Mouse (Mus musculus): ENCODE measurements around the gene Usb1. TPM values are rescaled to one million over a fixed set of nuclear protein-coding genes. Genes with fewer than 3 reads are reported as not detected.
A peak's percentile ranks its signal among the peaks of the same experiment; 100 is the strongest.

Gene Usb1
- polyA plus RNA-seq, 1 experiment from 2014 or later = 33.0 TPM

DNA sequence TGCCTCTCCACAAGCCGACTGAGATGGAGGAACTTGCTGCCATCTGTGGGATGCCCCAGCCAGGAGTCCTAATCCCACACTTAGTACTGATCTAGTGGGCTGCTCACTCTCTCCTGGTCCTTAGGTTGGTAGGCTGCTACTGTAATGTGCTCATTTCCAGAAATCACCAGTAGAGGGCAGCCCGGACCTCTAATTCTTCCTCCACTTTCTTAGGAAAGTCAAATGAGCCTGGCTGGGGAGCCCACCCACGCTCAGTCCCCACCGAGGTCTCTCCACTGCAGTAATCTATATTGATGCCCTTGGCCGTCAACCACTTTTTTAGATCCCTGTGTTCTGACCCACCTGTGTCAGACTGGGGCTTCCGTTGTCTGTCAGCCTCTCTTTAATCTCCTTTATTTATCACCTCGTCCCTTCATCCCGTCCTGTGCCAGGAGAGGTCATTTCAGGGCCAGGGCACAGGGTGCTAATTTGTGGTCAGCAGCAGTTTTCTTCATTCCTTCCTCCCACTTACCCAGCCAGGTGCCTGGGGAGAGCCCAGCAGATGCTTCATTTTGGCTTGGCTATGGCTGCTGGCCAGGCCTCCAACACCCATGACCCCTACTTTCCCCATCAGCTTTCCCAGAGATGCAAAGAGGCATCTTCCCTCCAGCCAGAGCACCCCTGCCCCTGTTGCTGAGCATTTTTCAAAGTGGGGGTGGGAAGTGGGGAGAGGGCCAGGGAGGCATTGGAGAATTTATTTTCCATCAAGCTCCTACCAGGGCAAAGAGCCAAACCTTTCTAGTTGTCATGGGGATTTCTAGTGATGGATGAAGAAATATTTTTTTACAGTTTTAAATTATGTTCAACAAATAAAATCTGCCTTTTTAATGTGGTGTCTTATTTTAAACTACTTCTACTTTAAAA is 14.8 kb downstream of the Usb1 start:
- 27% methylated on average over 8 of the region's 8 CpGs for WGBS
- H3K27ac ChIP-seq = no peak overlapping the region
- no peaks in the 10 kb centered on the region for H3K27me3 ChIP-seq (ENCODE audit: insufficient read depth, poor library complexity, severe bottlenecking)
- H3K9me3 ChIP-seq = no peaks in the 10 kb centered on the region
- no peak overlapping the region for H3K4me3 ChIP-seq
- H3K4me1 ChIP-seq = peaks cover 29% of the 10 kb centered on the region
- no peak for DNase-seq (ENCODE audit: low spot score)
- peaks cover 31% of the 10 kb centered on the region for H3K36me3 ChIP-seq

DNA sequence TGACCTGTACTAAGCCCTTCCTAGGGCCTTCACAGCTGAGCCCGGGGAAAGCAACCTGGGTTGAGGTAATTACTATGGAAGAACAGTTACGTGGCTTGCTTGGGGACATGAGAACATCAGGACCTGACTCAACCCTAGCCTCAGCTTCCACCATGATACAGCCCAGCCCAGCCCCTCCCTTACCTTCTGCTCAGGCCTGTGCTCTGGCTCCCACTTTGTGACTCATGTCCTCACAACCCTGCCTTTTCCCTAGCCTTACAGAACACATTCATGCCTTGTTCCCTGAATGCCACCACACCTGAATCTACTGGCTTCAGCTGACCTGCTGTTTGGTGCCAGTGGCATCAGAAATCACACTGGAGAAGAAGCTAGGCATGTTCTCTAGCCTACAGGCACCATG is 16.3 kb downstream of the Usb1 start:
- WGBS = 88% methylated on average over 2 of the region's 2 CpGs
- H3K4me1 ChIP-seq = peaks cover 38% of the 10 kb centered on the region
- H3K27me3 ChIP-seq (ENCODE audit: insufficient read depth, poor library complexity, severe bottlenecking) = no peaks in the 10 kb centered on the region
- no peak overlapping the region for H3K4me3 ChIP-seq
- H3K27ac ChIP-seq = 0 out of 2 replicates have a peak overlapping the region, but pooled peaks have one; percentile 31
- peaks cover 20% of the 10 kb centered on the region for H3K36me3 ChIP-seq
- no peaks in the 10 kb centered on the region for H3K9me3 ChIP-seq
- no peak for DNase-seq (ENCODE audit: low spot score)

DNA sequence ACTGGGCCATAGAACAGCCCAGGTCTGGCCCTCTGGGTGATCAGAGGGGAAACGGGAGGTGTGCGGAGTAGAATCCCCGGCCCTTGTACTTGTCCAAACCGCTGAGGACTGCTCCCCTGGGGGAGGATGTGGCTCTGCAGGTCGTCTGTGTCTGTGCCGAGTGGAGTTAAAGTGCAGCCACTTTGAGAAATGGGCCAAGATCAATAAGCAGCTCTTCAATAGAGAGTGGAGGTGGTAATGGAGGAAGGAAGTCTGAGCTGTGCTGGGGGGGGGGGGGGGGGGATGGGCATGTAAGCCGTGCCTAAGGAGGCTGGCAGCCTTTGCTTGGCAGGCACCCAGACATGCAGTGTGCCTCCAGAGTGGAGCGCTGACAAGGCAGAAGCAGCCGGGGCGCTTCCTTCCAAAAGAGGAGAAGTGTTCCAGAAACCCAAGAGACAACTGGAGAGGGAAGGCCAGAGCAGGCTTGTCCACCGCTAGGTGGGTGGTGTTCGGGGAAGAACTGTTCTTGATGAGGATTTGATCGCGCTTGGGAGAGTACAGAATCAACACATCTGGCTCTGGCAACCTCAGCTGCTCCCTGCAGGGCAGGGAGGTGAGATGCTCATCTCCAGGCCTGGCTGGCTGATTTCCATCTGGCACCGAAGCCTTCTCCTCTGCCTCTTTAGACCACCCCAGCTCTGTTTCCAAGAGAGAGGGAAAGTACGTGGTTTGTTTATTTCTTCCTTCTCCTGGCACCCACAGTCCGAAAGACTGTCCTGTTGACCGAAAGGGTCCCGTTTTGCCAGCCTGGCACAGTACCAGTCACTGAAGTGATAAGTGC is 16.9 kb downstream of the Usb1 start:
- H3K36me3 ChIP-seq = peaks cover 13% of the 10 kb centered on the region
- H3K27me3 ChIP-seq (ENCODE audit: insufficient read depth, poor library complexity, severe bottlenecking) = no peaks in the 10 kb centered on the region
- DNase-seq (ENCODE audit: low spot score) = no peak
- H3K4me3 ChIP-seq = no peak overlapping the region
- 57% methylated on average over 18 of the region's 19 CpGs for WGBS
- H3K9me3 ChIP-seq = no peaks in the 10 kb centered on the region
- H3K4me1 ChIP-seq = peaks cover 44% of the 10 kb centered on the region
- H3K27ac ChIP-seq = peak overlapping the region; percentile 31; the same call in 1 of the 2 replicates

DNA sequence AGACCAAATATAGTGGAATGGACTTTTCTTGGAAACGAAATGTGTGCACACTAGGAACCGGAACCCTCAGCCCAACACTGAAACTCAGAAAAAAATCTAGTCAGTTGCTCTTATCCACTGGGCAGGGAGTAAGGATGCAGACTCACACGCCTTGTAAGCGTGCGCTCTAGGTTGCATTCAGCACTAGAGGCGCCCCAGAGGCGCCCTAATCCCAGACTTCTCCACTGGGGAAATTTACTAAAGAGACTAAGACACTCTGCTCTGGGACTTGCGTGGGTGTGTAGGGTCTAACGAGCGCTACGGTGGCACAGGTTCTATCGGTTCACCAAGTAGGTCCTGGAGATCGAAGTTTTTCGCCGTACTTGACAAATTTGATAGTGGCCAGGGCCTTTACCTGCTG is 19.4 kb downstream of the Usb1 start:
- WGBS = 3% methylated on average over 15 of the region's 15 CpGs
- Histone ChIP-seq H3K27me3 (ENCODE audit: insufficient read depth, poor library complexity, severe bottlenecking) (no peaks in the 10 kb centered on the region), H3K27ac (peak overlapping the region; percentile 93; the same call in 1 of the 2 replicates), H3K4me3 (peak overlapping the region; percentile 86), H3K4me1 (peaks cover 69% of the 10 kb centered on the region), H3K36me3 (peaks cover 13% of the 10 kb centered on the region), H3K9me3 (no peaks in the 10 kb centered on the region)
- no peak for DNase-seq (ENCODE audit: low spot score)

DNA sequence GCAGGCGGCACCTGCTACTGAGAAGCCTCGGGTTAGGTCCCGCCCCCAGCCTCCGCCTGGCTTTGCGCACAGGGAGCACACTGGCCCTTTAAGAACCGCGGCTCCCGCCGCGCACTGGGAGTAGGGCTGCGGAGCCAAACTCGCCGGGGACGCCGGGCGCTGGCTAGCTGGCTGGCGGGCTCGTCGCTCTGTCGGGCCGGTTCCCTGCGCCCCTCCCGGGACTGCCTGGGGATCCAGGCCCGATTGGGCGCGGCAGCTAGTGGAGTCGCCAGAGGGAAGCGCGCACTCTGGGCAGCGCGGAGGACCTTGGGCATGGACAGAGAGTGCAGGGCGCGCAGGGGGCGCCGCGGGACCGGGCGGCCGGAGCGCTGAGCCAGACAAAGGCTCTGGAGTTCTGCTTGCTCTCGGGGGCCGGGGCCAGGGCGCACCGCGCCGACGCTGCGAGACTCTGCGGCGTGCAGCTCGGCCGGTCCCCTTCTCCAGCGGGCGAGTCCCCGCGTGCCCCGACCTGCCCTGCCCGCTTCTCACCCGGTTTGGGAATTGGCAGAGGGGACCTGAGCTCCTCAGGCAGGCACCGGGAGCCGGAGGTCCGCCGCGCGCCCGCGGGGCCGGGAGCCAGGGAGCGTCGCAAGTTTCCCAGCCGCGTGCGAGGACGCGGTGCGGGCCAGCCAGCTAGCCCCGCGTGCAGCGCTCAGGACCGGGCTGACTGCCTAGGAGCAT is 20.2 kb downstream of the Usb1 start, which contains the start of gene Mmp15:
Gene Mmp15 (plus strand): TSS at position 118 of the 720 bp plus-strand sequence.
- peaks cover 13% of the 10 kb centered on the region for H3K36me3 ChIP-seq
- DNase-seq (ENCODE audit: low spot score) = peak; percentile 90
- WGBS = under 1% methylated on average over 79 of the region's 80 CpGs
- peak within 1 kb of the TSS; percentile 93 for H3K27ac ChIP-seq
- H3K9me3 ChIP-seq = no peaks in the 10 kb centered on the region
- H3K4me3 ChIP-seq = peak within 1 kb of the TSS; percentile 86
- H3K27me3 ChIP-seq (ENCODE audit: insufficient read depth, poor library complexity, severe bottlenecking) = no peaks in the 10 kb centered on the region
- H3K4me1 ChIP-seq = peaks cover 72% of the 10 kb centered on the region

DNA sequence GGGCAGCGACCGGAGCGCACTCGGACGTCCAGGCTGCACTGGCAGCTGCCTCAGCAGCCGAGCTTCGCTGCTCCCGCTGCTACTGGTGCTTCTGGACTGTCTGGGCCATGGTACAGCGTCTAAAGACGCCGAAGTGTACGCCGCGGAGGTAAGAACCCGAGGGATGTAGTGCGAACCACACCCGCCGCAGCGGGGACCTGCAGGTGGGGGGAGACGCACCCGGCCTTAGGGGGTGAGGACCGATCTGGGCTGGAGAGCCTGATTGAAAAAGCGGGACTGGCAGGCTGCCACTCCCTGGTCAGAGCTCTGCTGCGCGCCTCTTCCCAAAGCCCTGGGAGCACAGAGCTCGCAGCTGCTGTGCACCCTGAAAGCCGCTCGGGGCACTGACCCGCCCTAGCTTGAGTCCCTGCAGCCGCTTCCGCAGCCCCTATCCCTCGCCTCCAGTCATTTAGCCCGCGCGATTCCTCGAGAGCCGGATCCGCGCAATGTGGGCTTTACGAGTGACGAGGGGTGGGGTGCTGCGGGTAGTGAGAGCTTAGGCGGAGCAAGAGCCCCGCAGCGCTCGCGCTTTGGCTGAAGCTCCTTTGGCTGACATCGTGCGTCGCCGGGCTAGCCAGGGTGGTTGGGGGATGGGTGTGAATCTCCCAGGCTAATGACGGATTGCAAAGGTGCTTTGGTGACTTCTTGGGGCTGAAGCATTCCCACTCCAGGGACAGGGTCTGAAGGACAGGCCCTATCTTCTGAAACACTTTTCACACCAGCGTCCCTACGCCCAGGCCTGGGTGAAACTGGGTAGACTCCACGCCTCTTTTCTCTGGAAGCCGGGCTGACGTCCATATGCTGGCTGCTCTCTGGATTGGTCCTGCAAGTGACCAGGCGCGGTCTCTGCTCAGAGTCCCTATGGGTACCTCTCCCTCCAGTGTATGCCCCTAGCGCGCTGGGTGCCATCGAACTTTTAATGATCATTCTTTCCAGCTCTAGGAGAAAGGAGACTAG is 21.1 kb downstream of the Usb1 start:
- peaks cover 13% of the 10 kb centered on the region for H3K36me3 ChIP-seq
- H3K4me3 ChIP-seq = peak overlapping the region; percentile 86
- peak overlapping the region; percentile 93 for H3K27ac ChIP-seq
- H3K4me1 ChIP-seq = peaks cover 81% of the 10 kb centered on the region
- no peaks in the 10 kb centered on the region for H3K9me3 ChIP-seq
- H3K27me3 ChIP-seq (ENCODE audit: insufficient read depth, poor library complexity, severe bottlenecking) = no peaks in the 10 kb centered on the region
- WGBS = under 1% methylated on average over 62 of the region's 62 CpGs
- no peak for DNase-seq (ENCODE audit: low spot score)

DNA sequence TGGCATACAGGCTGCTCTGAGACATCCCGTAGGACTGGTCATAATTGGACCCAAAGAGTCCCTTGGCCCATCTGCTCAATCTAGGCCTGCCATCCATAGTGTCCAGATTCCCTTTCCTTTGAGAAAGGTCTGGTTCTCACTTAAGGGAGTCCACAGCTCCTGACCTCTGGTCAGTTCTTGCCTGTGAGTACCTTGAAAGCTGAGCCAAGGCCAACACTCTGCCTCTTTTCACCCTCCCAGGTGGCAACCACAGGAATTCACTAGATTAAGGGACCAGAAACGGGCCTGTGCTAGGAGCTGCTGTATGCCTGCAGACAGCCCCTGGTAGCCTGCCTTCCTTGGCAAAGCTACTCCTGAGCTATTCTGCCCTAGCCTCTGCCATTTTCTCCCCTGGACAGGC is 22.5 kb downstream of the Usb1 start:
- Histone ChIP-seq H3K36me3 (peaks cover 13% of the 10 kb centered on the region), H3K9me3 (no peaks in the 10 kb centered on the region), H3K4me3 (peak overlapping the region; percentile 86), H3K4me1 (peaks cover 82% of the 10 kb centered on the region), H3K27ac (peak overlapping the region; percentile 93), H3K27me3 (ENCODE audit: insufficient read depth, poor library complexity, severe bottlenecking) (no peaks in the 10 kb centered on the region)
- no peak for DNase-seq (ENCODE audit: low spot score)
- WGBS = 82% methylated on average over 2 of the region's 2 CpGs

DNA sequence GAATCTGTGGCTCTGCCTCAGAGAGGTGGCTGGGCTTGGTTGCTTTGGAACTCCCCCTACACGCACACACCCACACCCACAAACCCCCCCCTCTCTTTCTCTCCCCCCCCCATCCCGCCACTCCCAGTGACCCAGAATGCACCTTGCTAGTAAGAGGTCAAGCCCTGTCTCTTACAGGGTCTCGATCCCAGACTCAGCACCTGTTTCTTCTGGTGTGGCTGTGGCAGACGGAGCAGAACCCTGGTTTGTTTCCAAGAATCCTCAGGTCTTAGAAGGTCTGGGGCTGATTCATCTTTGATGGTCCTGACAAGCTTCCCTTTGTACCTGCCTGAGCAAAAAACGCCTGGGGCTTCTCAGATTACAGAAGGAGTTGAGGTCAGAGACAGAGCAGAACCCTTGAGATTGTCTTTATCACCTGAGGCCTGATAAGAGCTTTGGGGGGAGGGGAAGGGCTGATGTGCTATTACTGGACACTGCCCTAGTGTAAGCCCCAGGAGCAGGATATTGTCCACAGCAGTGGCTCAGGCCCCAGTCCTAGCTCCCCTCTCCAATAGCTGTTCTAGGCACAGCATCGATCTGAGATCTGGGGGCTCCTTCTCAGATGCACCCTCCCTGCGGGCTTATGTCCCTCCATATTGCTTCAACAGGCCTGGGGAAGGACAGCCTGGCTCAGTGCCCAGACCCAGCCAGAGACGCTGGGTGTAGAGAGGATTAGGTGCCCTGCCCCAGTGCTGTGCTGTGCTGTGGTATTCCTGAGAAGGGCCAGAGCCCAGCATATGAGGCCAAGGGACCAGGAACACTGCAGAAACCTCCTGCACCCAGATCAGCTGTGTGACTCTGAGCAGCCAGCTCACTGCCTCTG is 26.7 kb downstream of the Usb1 start:
- Histone ChIP-seq H3K36me3 (peaks cover 13% of the 10 kb centered on the region), H3K4me1 (peaks cover 93% of the 10 kb centered on the region), H3K9me3 (no peaks in the 10 kb centered on the region), H3K4me3 (peak overlapping the region; percentile 40), H3K27me3 (ENCODE audit: insufficient read depth, poor library complexity, severe bottlenecking) (no peaks in the 10 kb centered on the region), H3K27ac (peak overlapping the region; percentile 83)
- DNase-seq (ENCODE audit: low spot score) = no peak
- 14% methylated on average over 8 of the region's 8 CpGs for WGBS

DNA sequence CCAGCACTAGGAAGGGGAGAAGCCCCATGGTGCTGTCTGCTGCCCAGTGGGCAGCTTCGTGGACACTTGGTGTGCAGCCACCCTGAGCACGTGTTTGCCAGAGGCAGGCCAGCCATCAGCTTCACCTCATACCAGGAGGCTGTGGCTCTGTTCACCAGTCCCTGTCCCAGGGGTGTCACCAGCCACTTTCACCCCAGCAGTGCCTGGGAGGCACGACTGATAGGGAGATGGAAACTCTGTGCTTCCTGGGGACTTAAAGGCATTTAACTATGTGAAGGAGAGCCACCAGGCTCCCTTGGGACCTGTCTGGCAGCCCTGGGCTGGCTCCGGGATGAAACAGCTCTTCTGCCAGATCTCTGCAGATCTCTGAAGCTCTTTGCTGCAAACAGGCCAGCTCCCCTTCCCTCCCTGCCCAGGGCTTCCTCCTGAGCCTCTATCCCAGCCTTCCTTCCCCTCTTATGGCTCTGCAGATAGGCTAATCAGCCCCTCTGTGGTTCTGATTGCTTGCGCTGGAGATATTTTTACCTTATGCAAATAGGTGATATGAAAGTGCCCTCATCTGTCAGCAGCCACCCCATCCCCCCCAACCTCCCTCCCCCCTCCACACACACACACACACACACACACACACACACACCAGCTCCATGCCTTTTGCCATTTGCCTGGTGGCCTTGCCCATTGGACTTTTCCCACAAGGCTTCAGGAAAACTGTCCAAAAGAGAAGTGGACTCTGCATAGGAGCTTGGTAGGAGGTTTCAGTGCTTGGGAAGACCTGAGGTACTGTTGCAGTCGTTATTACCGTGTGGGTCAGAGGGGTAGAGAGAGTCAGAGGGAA is 28.3 kb downstream of the Usb1 start:
- no peaks in the 10 kb centered on the region for H3K9me3 ChIP-seq
- peak overlapping the region; percentile 40 for H3K4me3 ChIP-seq
- peaks cover 5% of the 10 kb centered on the region for H3K36me3 ChIP-seq
- H3K27me3 ChIP-seq (ENCODE audit: insufficient read depth, poor library complexity, severe bottlenecking) = no peaks in the 10 kb centered on the region
- peaks cover 85% of the 10 kb centered on the region for H3K4me1 ChIP-seq
- no peak for DNase-seq (ENCODE audit: low spot score)
- peak overlapping the region; percentile 83 for H3K27ac ChIP-seq
- 10% methylated on average over 7 of the region's 7 CpGs for WGBS

DNA sequence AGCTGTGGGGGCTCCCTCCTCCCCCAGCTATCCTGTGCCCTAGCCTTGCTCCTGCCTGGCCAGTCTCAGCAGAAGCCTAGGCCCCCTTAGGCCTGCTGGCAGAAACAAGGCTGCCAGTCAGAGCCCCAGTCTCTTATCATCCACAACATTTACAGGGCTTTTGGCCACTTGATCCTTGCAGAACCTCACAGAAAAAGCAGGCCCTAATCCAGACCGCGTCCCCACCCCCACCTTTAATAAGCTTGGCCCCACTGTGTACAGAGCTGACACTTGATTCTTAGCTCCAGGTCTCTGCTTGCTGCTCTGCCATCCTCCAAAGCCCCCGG is 28.9 kb downstream of the Usb1 start:
- WGBS = 29% methylated on average over 3 of the region's 3 CpGs
- Histone ChIP-seq H3K27me3 (ENCODE audit: insufficient read depth, poor library complexity, severe bottlenecking) (no peaks in the 10 kb centered on the region), H3K9me3 (no peaks in the 10 kb centered on the region), H3K27ac (peak overlapping the region; percentile 83), H3K4me3 (peak overlapping the region; percentile 26; the same call in 1 of the 2 replicates), H3K36me3 (peaks cover 2% of the 10 kb centered on the region; the same call in 1 of the 2 replicates), H3K4me1 (peaks cover 85% of the 10 kb centered on the region)
- no peak for DNase-seq (ENCODE audit: low spot score)

Data from heart, embryonic 10.5 days (tissue).